Mouse (Mus musculus): ENCODE results near the gene Cab39.

Gene Cab39

GRCm38 (mm10) chr1:85793208-85794105 is at the start of gene Cab39:
Cab39 (plus strand) TSS chr1:85793441.
- in situ Hi-C loops (cut with MboI; ENCODE audit: unreplicated experiment in 2 of 2): loop anchor here in 1 of 2 experiments (5.0 kb wide), 1 partner anchor 56 kb away; no protein-coding TSS in a partner anchor

- in situ Hi-C loops (cut with MboI; ENCODE audit: unreplicated experiment in 2 of 2): no loop called here
Measured at GRCm38 (mm10) chr1:85744539-85744938, 48.7 kb upstream of the Cab39 start.

- in situ Hi-C loops (cut with MboI; ENCODE audit: unreplicated experiment in 2 of 2): loop anchor here in 1 of 2 experiments (5.0 kb wide), 1 partner anchor 36 kb away; no protein-coding TSS in a partner anchor
Measured at GRCm38 (mm10) chr1:85746511-85746910, 46.7 kb upstream of the Cab39 start.

- in situ Hi-C loops (cut with MboI; ENCODE audit: unreplicated experiment in 2 of 2): loop anchor here in 1 of 2 experiments (5.0 to 25.0 kb wide), 2 partner anchors 32 to 262 kb away; partner anchors contain the start of gene Spata3
Measured at GRCm38 (mm10) chr1:85749829-85750228, 43.4 kb upstream of the Cab39 start.

GRCm38 (mm10) chr1:85750650-85751049 is 42.6 kb upstream of the Cab39 start:
- in situ Hi-C loops (cut with MboI; ENCODE audit: unreplicated experiment in 2 of 2): loop anchor here in 1 of 2 experiments (25.0 kb wide), 1 partner anchor 262 kb away; the partner anchor contains the start of gene Spata3

GRCm38 (mm10) chr1:85751494-85751893 is 41.7 kb upstream of the Cab39 start:
- in situ Hi-C loops (cut with MboI; ENCODE audit: unreplicated experiment in 2 of 2): loop anchor here in 1 of 2 experiments (25.0 kb wide), 1 partner anchor 261 kb away; the partner anchor contains the start of gene Spata3

GRCm38 (mm10) chr1:85751932-85752680 is 41.1 kb upstream of the Cab39 start:
- in situ Hi-C loops (cut with MboI; ENCODE audit: unreplicated experiment in 2 of 2): loop anchor here in 1 of 2 experiments (25.0 kb wide), 1 partner anchor 260 kb away; the partner anchor contains the start of gene Spata3

GRCm38 (mm10) chr1:85757531-85758230 is 35.6 kb upstream of the Cab39 start:
- in situ Hi-C loops (cut with MboI; ENCODE audit: unreplicated experiment in 2 of 2): loop anchor here in 1 of 2 experiments (25.0 kb wide), 1 partner anchor 255 kb away; the partner anchor contains the start of gene Spata3

- in situ Hi-C loops (cut with MboI; ENCODE audit: unreplicated experiment in 2 of 2): loop anchor here in 1 of 2 experiments (25.0 kb wide), 1 partner anchor 254 kb away; the partner anchor contains the start of gene Spata3
Measured at GRCm38 (mm10) chr1:85758231-85758968, 34.8 kb upstream of the Cab39 start.

- in situ Hi-C loops (cut with MboI; ENCODE audit: unreplicated experiment in 2 of 2): loop anchor here in 1 of 2 experiments (25.0 kb wide), 1 partner anchor 253 kb away; the partner anchor contains the start of gene Spata3
Measured at GRCm38 (mm10) chr1:85758969-85759293, 34.3 kb upstream of the Cab39 start.

GRCm38 (mm10) chr1:85761665-85762064 is 31.6 kb upstream of the Cab39 start:
- in situ Hi-C loops (cut with MboI; ENCODE audit: unreplicated experiment in 2 of 2): loop anchor here in 1 of 2 experiments (25.0 kb wide), 1 partner anchor 251 kb away; the partner anchor contains the start of gene Spata3

GRCm38 (mm10) chr1:85763386-85763785 is 29.9 kb upstream of the Cab39 start:
- in situ Hi-C loops (cut with MboI; ENCODE audit: unreplicated experiment in 2 of 2): loop anchor here in 1 of 2 experiments (25.0 kb wide), 1 partner anchor 249 kb away; the partner anchor contains the start of gene Spata3

- in situ Hi-C loops (cut with MboI; ENCODE audit: unreplicated experiment in 2 of 2): loop anchor here in 1 of 2 experiments (25.0 kb wide), 1 partner anchor 248 kb away; the partner anchor contains the start of gene Spata3
Measured at GRCm38 (mm10) chr1:85764291-85764690, 28.9 kb upstream of the Cab39 start.

- in situ Hi-C loops (cut with MboI; ENCODE audit: unreplicated experiment in 2 of 2): loop anchor here in 1 of 2 experiments (25.0 kb wide), 1 partner anchor 246 kb away; the partner anchor contains the start of gene Spata3
Measured at GRCm38 (mm10) chr1:85766120-85766519, 27.1 kb upstream of the Cab39 start.

- in situ Hi-C loops (cut with MboI; ENCODE audit: unreplicated experiment in 2 of 2): loop anchor here in 1 of 2 experiments (25.0 kb wide), 1 partner anchor 245 kb away; the partner anchor contains the start of gene Spata3
Measured at GRCm38 (mm10) chr1:85767754-85768153, 25.5 kb upstream of the Cab39 start.

GRCm38 (mm10) chr1:85771976-85772375 is 21.3 kb upstream of the Cab39 start:
- in situ Hi-C loops (cut with MboI; ENCODE audit: unreplicated experiment in 2 of 2): loop anchor here in 1 of 2 experiments (25.0 kb wide), 1 partner anchor 240 kb away; the partner anchor contains the start of gene Spata3

- in situ Hi-C loops (cut with MboI; ENCODE audit: unreplicated experiment in 2 of 2): no loop called here
Measured at GRCm38 (mm10) chr1:85775136-85775535, 18.1 kb upstream of the Cab39 start.

GRCm38 (mm10) chr1:85776154-85776553 is 17.1 kb upstream of the Cab39 start:
- in situ Hi-C loops (cut with MboI; ENCODE audit: unreplicated experiment in 2 of 2): no loop called here

- in situ Hi-C loops (cut with MboI; ENCODE audit: unreplicated experiment in 2 of 2): no loop called here
Measured at GRCm38 (mm10) chr1:85778436-85778835, 14.8 kb upstream of the Cab39 start, which contains the start of gene A630001G21Rik. A630001G21Rik (minus strand) TSS chr1:85778643.
